Mouse (Mus musculus): Measurements from ENCODE around the gene Tinf2. TPM values are rescaled to one million over a fixed set of nuclear protein-coding genes. Genes with fewer than 3 reads are reported as not detected.

Gene Tinf2
- total RNA-seq, 2 experiments from 2014 or later, result 14.8 to 19.7 TPM

GRCm38 (mm10) chr14:55707397-55707796 lies 25.8 kb upstream of the Tinf2 start:
- DNase-seq (ENCODE audit: low spot score in 2 of 2), result no peak

DNA sequence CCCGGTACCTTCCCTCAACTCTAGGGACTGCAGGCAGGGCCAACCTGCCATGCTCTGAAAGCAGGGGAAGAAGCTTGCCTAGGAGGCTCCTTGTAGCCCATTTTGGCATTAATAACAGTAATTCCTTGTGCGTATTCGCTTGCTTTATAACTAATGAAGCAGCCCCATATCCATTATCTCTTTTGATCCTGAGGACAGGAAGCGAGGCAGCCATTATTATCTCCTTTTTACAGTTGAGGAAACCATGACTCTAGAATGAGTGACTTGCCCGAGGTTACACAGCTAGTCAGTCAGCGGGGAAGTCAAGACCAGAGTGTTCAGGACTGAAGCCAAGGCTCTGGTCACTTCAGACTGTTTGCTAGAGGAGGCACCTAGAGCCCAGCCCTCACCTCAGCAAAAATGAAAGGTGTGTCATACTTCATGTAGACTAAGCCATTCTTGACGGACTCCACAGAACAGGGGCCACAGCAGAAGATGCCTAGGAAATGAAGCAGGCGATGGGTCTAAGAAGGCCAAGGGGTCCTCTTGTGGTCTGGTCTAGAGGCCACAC lies 24.5 kb upstream of the Tinf2 start:
- DNase-seq (ENCODE audit: low spot score in 2 of 2), result no peak

DNA sequence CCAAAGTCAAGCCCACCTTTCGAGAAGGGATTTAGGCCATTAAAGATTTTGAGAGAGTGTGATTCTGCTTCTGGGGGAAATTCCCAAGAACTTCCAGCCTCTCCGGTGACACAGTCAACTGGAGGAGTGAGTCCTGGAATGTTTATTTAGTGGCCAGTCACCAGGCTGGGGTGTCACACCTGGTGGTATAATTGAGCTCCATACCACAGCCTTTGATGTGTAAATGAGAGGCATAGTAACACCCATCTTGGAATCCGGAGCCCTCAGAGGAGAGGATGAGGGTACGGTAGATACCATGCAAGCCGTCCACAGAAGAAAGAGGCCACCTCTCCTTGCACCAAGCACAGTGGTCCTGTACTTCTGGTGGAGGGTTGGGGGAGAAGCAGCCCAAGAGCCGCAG lies 21.1 kb upstream of the Tinf2 start:
- DNase-seq (ENCODE audit: low spot score in 2 of 2), result no peak

GRCm38 (mm10) chr14:55701131-55701530 lies 19.5 kb upstream of the Tinf2 start:
- DNase-seq (ENCODE audit: low spot score in 2 of 2), result no peak

DNA sequence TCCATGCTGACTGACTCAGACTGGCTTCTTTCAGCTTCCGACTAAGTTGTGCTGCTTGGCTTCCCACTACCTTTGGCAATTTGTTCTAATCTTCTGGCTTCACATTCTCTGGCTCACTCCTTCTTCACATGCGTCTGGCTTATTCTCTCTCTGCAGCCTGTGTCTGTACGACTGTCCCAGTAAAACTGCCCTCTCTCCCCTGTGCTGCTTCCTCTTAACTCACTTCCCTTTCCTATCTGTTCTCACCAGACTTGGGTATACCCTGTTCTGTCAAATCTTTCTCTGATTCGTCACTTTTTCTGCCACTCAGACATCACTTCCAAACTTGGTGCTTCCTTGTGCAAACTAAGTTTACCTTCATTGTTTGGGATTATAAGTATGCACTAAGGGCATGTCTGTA lies 15.6 kb upstream of the Tinf2 start:
- no peak for DNase-seq (ENCODE audit: low spot score in 2 of 2)

GRCm38 (mm10) chr14:55689433-55689832 lies 7.8 kb upstream of the Tinf2 start:
- no peak for DNase-seq (ENCODE audit: low spot score in 2 of 2)

GRCm38 (mm10) chr14:55682118-55682493 lies 486 bp upstream of the Tinf2 start:
- no peak for DNase-seq (ENCODE audit: low spot score in 2 of 2)

DNA sequence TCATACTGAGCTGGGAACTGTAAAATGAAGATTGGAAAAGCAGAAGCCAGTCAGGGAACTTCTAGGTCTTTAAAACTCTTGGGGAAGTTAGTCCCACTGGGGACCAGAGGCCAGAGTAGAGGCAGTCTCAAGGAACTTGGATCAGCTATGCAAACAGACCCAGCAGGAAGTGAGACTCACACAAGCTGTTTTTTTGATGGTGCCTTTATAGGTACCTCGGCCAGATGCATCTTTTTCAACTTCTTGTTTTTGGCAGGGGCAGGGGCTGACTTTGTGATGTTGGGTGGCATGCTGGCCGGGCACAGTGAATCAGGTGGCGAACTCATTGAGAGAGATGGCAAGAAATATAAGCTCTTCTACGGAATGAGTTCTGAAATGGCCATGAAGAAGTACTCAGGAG lies 4.0 kb downstream of the Tinf2 start:
- no peak for DNase-seq (ENCODE audit: low spot score in 2 of 2)

DNA sequence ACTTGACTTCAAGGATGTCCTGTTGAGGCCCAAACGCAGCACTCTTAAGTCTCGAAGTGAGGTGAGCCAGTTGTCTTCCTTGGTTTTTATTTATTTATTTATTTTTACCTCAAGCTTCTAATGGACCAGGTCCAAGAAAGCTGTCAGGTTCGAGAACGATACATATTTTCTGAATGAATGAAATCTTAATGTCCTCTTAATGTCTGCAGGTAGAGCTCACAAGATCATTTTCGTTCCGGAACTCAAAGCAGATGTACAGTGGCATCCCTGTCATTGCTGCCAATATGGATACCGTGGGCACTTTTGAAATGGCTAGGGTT lies 8.9 kb downstream of the Tinf2 start:
- no peak for DNase-seq (ENCODE audit: low spot score in 2 of 2)

DNA sequence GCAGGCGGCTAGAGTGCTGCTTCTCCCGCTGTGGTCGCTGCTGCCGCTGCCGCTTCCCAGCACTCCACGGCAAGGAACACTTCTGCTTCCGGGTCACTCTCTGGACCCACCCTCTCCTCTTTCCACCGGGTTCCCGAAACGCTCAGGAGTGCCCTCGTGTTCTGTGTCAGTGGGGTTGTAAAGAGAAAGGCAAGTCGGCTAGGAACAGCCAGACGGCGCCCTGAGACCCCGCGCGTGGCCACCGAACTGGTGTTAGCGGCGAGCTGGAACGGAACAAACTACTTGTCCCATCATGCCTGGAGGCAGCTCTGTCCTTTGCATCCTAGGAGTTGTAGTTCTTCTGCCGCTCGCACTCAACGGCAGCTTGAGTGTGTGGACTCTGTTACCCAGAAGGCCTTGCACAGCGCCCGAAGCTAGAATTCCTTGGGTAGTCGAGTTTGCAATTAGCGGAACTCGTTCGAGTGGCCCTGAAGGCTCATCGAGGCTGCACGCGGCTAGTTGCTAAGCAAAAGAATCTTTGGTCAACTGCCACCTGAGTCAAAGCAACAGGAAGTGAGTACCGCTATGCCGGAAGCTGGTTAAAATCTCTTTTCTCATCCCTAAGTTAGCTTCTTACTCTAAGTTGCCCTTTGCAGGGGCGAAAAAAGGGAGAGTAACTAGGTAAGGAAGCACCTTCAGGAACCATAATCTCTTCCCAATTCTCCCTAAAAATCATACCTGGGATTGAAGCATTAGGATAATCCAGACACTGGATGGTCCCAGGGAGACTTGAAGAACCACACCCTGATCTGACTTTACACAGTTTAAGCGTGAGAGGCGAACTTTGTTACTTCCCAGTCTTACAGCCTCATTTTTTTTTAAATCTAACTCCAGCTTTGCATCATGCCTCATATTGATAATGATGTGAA lies 9.5 kb downstream of the Tinf2 start, which contains the start of the genes Gmpr2 and Nedd8:
TSS of gene Gmpr2 (plus strand) at position 109 of the 908 bp plus-strand sequence.
TSS of gene Nedd8 (minus strand) at position 292 of the 908 bp plus-strand sequence.
- peak; percentile 82 to 92 for DNase-seq (ENCODE audit: low spot score in 2 of 2)

DNA sequence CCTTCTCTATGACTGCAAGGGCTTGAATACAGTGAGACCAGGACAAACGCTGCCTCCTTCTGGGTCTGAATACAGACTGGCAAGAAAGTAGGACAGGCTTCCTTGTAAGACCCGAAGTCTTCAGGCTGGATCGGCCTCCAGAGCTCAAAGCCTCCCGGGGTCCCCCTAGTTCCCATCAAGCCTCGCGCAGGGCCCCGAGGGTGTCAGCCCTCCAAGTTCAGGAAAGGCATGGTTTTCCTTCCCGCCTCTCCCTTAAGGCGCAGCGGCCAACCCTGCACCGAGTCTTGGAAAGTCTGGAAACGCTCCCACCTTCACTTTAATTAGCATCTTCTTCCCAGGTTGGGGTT lies 10.2 kb downstream of the Tinf2 start:
- no peak for DNase-seq (ENCODE audit: low spot score in 2 of 2)

GRCm38 (mm10) chr14:55660636-55661035 lies 21.0 kb downstream of the Tinf2 start:
- DNase-seq (ENCODE audit: low spot score in 2 of 2), result no peak

GRCm38 (mm10) chr14:55659960-55660573 lies 21.6 kb downstream of the Tinf2 start, which contains the start of gene Mdp1:
Gene Mdp1, minus strand, starts transcription at chr14:55660508.
- DNase-seq (ENCODE audit: low spot score in 2 of 2), result peak; percentile 77 to 88

GRCm38 (mm10) chr14:55658011-55658410 lies 23.6 kb downstream of the Tinf2 start:
- DNase-seq (ENCODE audit: low spot score in 2 of 2), result no peak

GRCm38 (mm10) chr14:55656935-55657334 lies 24.7 kb downstream of the Tinf2 start:
- no peak for DNase-seq (ENCODE audit: low spot score in 2 of 2)

DNA sequence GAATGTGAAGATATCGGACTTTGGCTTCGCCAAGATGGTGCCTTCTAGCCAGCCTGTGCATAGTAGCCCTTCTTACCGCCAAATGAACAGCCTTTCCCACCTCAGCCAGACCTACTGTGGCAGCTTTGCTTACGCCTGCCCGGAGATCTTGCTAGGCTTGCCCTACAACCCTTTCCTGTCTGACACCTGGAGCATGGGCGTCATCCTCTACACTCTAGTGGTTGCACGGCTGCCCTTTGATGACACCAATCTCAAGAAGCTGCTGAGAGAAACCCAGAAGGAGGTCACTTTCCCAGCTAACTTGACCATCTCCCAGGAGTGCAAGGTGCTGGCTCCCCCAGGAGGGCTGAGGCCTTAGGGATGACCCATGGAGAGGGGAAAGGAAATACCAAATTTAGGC lies 30.1 kb downstream of the Tinf2 start:
- DNase-seq (ENCODE audit: low spot score in 2 of 2), result no peak

DNA sequence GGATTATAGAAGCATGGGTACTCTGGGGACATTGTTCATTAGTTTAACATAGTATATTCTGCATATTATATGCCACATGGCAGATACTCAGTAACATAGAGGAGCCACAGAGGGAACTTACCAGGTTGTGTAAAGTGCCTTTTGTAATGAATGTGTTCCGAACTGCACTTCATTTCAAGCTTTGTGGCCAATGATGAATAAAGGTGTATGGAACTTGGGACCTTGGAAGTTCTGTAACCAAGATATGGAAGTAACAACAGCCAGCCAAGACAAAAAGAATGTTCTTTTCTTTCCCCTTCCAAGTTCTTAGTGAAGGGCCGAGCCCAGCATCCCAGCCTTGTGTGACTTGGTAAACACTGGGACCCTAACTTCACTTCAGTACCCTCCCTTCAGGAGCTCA lies 31.7 kb downstream of the Tinf2 start, which contains the start of gene Tssk4:
TSS of gene Tssk4 (plus strand) at position 301 of the 400 bp plus-strand sequence.
- no peak for DNase-seq (ENCODE audit: low spot score in 2 of 2)

DNA sequence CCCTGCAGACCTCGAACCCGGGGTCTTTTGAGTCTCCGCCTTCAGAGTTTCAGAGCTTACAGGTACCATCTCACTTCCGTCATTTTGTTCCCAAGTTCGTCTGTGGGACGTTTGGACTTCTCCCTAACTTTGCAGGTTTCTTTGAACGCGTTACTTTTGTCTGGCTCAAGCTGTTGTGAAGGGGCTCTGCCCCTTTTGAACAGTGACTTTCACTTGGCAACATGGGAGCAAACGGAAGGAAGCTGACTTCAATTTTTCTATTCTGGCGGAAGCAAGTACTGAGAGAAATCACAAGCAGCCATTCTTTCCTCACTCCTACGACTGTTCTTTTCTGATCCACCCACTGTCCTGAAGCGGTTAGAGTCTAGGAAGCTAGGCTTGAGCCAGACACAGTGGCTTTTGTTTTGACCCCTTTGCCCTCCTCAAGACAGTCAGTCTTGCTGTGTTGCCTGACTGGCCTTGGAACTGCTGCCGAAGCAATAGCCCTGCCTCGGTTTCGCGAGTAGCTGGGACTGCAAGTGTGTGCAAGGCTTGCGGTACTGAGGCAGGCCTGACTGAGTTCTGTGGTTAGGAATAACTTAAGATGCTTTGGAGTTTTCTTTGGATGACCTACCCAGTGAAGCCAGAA lies 37.2 kb downstream of the Tinf2 start:
- DNase-seq (ENCODE audit: low spot score in 2 of 2), result no peak

DNA sequence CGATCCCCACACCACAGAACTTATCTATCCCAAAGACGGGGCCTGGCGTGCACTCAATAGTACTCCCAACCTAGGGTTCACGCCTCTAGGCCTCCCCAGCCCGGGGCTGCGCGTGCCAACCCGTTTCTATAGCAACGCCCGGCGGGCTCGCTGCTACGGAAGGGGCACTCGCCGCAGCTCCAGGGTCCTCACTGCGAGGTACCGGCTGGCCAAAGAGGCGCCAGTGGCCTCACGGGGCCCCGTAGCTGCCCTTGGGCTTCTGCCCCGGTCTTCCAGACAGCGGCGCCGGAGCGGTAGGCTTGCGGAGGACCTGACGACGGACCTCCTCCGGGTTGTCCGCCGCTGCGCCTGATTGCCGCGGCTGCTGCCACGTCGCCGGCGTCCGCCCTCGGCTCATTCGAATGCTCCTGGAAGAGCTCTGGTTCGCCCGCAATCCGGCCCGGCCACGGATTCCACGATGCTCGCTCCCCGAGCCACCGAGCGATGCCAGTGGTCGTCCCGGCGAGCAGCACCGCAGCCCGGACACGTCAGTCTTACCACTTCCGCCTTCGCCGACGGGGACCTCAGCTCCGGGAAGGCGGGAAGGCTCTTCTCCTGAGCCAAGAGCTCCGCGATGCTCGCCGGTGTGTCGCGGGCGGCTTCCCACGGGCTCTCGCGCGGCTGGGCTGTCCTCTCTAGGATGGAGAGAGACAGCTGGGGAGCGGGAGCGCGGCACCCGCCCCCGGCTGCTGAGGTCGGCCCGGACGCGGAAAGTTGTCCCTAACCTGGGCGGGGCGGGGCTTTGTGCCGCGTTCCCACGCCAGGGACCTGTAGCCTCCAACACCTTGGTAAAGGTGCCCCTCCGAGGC lies 38.3 kb downstream of the Tinf2 start, which contains the start of gene Tm9sf1:
TSS of gene Tm9sf1 (minus strand) at position 747 of the 848 bp plus-strand sequence.
- DNase-seq (ENCODE audit: low spot score in 2 of 2), result peak; percentile 75 to 85

GRCm38 (mm10) chr14:55642679-55643059 lies 39.0 kb downstream of the Tinf2 start:
- no peak for DNase-seq (ENCODE audit: low spot score in 2 of 2)

- no peak for DNase-seq (ENCODE audit: low spot score in 2 of 2)
These were observed 40.3 kb downstream of the Tinf2 start for GRCm38 (mm10) chr14:55641291-55641690.

Measured in left cerebral cortex, adult 18-20 months (tissue).